Mouse (Mus musculus) intestine, embryonic 14.5 days (tissue): Measurements from ENCODE around the gene Dusp16. TPM values are rescaled to one million over a fixed set of nuclear protein-coding genes. Genes with fewer than 3 reads are reported as not detected.

Experiments
- ATAC-seq: fragments of 200-750 bp; cut with Nextera tagmentation; replicated peaks from 2 replicates; pipeline ENCODE4 v1.8.0; 2017; ENCODE audit warnings: low read depth, moderate number of reproducible peaks, moderate TSS enrichment, moderate library complexity; ENCODE audit not compliant: low FRiP score, low TSS enrichment
- DNase-seq: peaks from one replicate; pipeline ENCODE4 v3.0.0-alpha.2; 2018; ENCODE audit warnings: low spot score
- H3K27ac ChIP-seq: fragments of 300-500 bp; sonication (generic); 2 replicates; pipeline ENCODE4 v1.5.1; 2014; ENCODE audit warnings: low read depth, mild to moderate bottlenecking, control low read depth
- H3K27me3 ChIP-seq: fragments of 300-500 bp; sonication (generic); replicated peaks from 2 replicates; pipeline ENCODE4 v1.6.1; 2014; ENCODE audit warnings: low read length, control low read depth; ENCODE audit not compliant: control insufficient read depth, insufficient read depth
- H3K36me3 ChIP-seq: fragments of 300-500 bp; sonication (generic); 2 replicates; pipeline ENCODE4 v1.6.1; 2014; ENCODE audit warnings: low read length, control low read depth; ENCODE audit not compliant: control insufficient read depth, insufficient read depth
- H3K4me1 ChIP-seq: fragments of 300-500 bp; sonication (generic); replicated peaks from 2 replicates; pipeline ENCODE4 v1.6.1; 2014; ENCODE audit warnings: low read length, control low read depth, mixed read lengths; ENCODE audit not compliant: control insufficient read depth, insufficient read depth
- H3K4me2 ChIP-seq: fragments of 300-500 bp; sonication (generic); 2 replicates; pipeline ENCODE4 v1.6.1; 2014; ENCODE audit warnings: low read length
- H3K4me3 ChIP-seq: fragments of 300-500 bp; sonication (generic); 2 replicates; pipeline ENCODE4 v1.5.1; 2014; ENCODE audit warnings: low read depth, low read length, control low read depth, mixed read lengths
- H3K9ac ChIP-seq: fragments of 300-500 bp; sonication (generic); 2 replicates; pipeline ENCODE4 v1.6.1; 2014; ENCODE audit warnings: mild to moderate bottlenecking, low read length
- H3K9me3 ChIP-seq: fragments of 300-500 bp; sonication (generic); 2 replicates; pipeline ENCODE4 v1.6.1; 2016; ENCODE audit warnings: low read length, control low read depth; ENCODE audit not compliant: control insufficient read depth
- WGBS: fragments of 180-500 bp; shearing (Covaris S2); extraction: QIAGEN DNeasy Blood & Tissue Kit; methylation state at CpG from one replicate; pipeline ENCODE4 v1.1.7; 2014; 5-methylcytosine and 5-hydroxymethylcytosine counted together
- polyA plus RNA-seq: library from polyadenylated mRNA; unstranded; fragments of >200 nt; fragmentation: Nextera tagmentation; extraction: Ambion mirVana; gene quantifications from 2 replicates; pipeline ENCODE4 v1.2.1, GENCODE M21; 2014

The Dusp16 gene
- polyA plus RNA-seq, 1 experiment from 2014 or later, result 20.0 TPM

DNA sequence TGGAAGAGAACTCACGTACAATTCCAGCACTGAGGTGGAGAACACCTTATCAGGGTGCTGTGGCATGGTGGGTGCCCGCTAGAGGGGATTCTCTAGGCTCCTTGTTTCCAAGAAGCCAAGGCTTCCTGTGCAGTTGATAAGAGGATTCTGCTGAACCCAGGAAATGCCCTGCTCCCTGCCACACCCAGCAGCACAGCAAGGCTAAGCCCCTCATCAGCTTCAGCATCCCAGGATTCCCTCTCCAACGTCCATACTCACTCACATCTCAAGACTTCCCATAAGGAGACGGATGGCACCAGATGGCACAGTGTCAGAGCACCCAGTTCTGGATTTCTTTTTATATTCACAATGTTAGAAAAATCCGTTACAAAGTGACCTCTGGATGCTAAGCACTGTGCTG is 73.3 kb downstream of the Dusp16 start:
- H3K27ac ChIP-seq, result no peak overlapping the region
- WGBS, result 89% methylated on average over 5 of the region's 5 CpGs
- H3K36me3 ChIP-seq, result peaks cover 65% of the 10 kb centered on the region
- DNase-seq (no peak), ATAC-seq (no peak)
- H3K9ac ChIP-seq, result no peak overlapping the region
- no peak overlapping the region for H3K4me2 ChIP-seq
- H3K9me3 ChIP-seq, result no peaks in the 10 kb centered on the region
- no peaks in the 10 kb centered on the region for H3K4me1 ChIP-seq
- no peaks in the 10 kb centered on the region for H3K27me3 ChIP-seq
- no peak overlapping the region for H3K4me3 ChIP-seq

DNA sequence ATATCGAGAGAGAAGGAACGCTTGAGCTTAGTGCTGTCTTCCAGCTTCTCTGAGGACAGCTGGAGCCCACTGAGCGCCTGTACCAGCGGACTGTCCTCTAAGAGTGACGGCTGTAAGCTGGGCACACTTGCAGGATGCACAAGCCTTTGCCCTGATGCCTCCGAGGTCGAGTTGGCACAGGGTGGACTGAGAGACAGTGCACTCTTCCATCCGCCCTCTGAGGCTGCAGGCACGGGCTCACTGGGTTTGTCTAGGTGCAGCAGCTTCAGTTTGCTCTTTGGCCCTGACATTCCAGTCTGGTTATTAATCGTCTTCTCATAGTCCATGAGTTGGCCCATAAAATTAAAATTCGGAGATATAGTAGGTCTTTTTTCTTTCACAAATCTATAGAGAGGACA is 73.8 kb downstream of the Dusp16 start:
- Histone ChIP-seq H3K9ac (no peak overlapping the region), H3K4me1 (no peaks in the 10 kb centered on the region), H3K36me3 (peaks cover 65% of the 10 kb centered on the region), H3K27me3 (no peaks in the 10 kb centered on the region), H3K4me3 (no peak overlapping the region), H3K4me2 (no peak overlapping the region), H3K27ac (no peak overlapping the region), H3K9me3 (no peaks in the 10 kb centered on the region)
- 91% methylated on average over 11 of the region's 11 CpGs for WGBS
- no peak; the same call in 1 of the 2 replicates for ATAC-seq
- no peak for DNase-seq

DNA sequence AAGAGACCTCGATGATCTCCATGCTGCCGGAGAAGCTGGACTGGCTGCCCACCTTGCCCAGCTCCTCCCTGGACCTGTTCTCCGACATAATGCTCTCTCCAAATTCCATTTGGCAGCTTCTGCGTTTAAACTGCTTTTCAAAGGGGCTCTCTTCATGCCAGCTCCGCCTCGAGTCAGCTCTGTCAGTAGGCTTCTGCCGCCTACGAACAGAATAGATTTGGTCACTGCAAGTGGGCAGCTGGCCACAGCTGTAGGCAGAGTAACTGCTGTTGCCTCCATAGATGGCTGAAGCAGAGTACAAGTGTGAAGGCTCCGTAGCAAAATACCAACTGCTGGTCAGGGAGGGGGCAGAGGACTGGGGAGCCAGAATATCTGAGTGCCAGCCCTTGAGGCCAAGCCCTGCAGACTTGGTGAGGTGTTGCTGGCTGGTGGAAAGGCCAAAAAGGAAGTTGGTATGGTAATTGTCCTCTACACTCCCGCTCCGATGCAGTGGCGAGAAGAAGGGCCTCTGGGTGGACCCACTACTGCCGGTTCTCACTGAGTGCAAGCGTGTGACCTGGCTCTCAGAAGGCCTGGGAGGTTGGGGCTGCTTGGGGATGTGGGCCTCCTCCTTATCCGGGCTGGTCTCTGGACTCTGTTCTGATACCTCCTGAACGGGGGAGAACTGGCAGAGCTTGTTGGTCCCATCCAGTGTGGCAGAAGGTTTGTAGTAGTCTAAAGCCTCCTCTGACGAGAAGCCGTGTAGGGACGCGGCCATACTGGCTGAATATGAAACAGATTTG is 74.3 kb downstream of the Dusp16 start:
- Histone ChIP-seq H3K9ac (no peak overlapping the region), H3K4me2 (no peak overlapping the region), H3K27me3 (no peaks in the 10 kb centered on the region), H3K4me3 (no peak overlapping the region), H3K4me1 (no peaks in the 10 kb centered on the region), H3K36me3 (peaks cover 62% of the 10 kb centered on the region), H3K9me3 (no peaks in the 10 kb centered on the region), H3K27ac (no peak overlapping the region)
- 89% methylated on average over 20 of the region's 20 CpGs for WGBS
- DNase-seq (no peak), ATAC-seq (no peak)

DNA sequence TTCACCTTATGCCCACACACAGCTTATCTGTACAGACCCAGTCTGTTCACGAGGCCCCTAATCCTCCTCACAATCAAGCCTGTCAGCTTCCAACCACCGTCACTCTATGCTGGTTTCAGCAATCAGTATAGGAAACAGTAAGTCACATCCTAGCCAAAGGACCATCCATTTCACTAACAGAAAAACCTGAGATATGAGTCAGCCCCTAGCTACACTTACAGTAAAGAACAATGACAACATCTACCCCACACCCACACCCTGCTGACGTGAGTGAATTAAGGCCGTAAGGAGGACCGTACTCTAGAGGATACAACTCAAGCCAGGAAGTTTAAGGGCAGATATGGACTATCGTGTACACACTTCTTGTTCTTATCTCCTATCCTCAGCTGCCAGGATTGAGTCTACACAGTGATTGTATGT is 76.2 kb downstream of the Dusp16 start:
- no peak overlapping the region for H3K27ac ChIP-seq
- H3K4me1 ChIP-seq, result no peaks in the 10 kb centered on the region
- H3K9ac ChIP-seq, result no peak overlapping the region
- no peak for DNase-seq
- WGBS, result 65% methylated on average over 6 of the region's 6 CpGs
- H3K4me2 ChIP-seq, result no peak overlapping the region
- no peaks in the 10 kb centered on the region for H3K9me3 ChIP-seq
- H3K4me3 ChIP-seq, result no peak overlapping the region
- no peaks in the 10 kb centered on the region for H3K27me3 ChIP-seq
- peaks cover 55% of the 10 kb centered on the region for H3K36me3 ChIP-seq
- no peak for ATAC-seq

DNA sequence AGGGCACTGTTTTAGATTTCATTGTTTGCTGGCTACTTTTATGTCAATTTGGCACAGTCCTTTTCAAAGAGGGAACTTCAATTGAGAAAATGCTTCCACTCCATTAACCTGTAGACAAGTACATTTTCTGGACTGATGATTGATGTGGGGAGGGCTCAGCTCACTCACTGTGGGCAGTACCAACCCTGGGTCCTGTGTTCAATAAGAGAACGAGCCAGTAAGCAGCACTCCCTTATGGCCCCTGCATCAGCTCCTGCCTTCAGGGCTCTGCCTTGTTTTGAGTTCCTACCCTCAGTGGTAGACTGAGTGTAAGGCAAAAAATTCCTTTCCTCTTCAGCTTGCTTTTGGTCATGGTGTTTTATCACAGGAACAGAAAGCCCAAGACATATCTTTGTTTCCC is 78.5 kb downstream of the Dusp16 start:
- ATAC-seq (no peak), DNase-seq (no peak)
- WGBS, result 75% methylated on average over 1 of the region's 1 CpGs
- Histone ChIP-seq H3K36me3 (peaks cover 33% of the 10 kb centered on the region), H3K9me3 (no peaks in the 10 kb centered on the region), H3K4me1 (no peaks in the 10 kb centered on the region), H3K27ac (no peak overlapping the region), H3K4me2 (no peak overlapping the region), H3K4me3 (no peak overlapping the region), H3K9ac (no peak overlapping the region), H3K27me3 (no peaks in the 10 kb centered on the region)

DNA sequence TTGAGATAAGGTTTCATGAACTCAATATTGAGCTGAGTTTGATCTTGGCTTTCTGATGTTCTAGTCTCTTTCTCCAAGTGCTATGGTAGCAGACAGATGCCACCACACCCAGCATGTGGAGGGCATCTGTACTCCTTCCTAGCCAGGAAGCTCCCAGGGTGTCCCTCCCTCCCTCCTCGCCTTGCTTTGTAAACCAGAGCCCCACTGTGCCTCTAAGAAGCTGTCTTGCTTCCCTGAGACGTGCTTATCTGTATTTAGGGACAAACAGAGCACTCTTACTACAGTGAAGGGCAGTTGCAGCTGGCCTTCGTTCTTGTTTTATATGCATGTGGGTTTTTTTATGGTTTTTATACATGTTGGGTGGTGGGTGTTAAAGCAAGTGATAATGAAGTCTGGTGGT is 79.1 kb downstream of the Dusp16 start:
- ATAC-seq, result no peak
- Histone ChIP-seq H3K4me3 (no peak overlapping the region), H3K9ac (no peak overlapping the region)

DNA sequence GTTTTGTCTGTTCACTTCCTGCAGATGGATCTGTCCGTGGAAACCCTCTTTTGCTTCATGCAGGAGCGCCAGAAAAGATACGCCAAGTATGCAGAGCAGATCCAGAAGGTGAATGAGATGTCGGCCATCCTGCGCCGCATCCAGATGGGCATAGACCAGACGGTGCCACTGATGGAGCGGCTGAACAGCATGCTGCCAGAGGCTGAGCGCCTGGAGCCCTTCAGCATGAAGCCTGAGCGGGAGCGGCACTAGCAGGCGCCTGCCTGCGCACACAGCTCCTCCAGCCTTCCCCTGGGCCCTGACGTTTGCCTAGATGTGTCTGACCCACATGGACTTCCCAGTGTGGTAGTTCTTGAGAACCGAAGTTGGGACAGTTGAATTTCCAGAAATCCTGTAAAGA is 82.4 kb downstream of the Dusp16 start:
- no peaks in the 10 kb centered on the region for H3K9me3 ChIP-seq
- DNase-seq, result no peak
- H3K27ac ChIP-seq, result no peak overlapping the region
- H3K4me2 ChIP-seq, result no peak overlapping the region
- H3K27me3 ChIP-seq, result no peaks in the 10 kb centered on the region
- H3K36me3 ChIP-seq, result peaks cover 4% of the 10 kb centered on the region
- no peak for ATAC-seq
- no peak overlapping the region for H3K9ac ChIP-seq
- H3K4me1 ChIP-seq, result no peaks in the 10 kb centered on the region
- no peak overlapping the region for H3K4me3 ChIP-seq
- 80% methylated on average over 15 of the region's 15 CpGs for WGBS

More for the DNA sequence above, 79.1 kb downstream of the Dusp16 start:
- Histone ChIP-seq H3K4me1 (no peaks in the 10 kb centered on the region), H3K36me3 (peaks cover 27% of the 10 kb centered on the region), H3K9me3 (no peaks in the 10 kb centered on the region), H3K4me2 (no peak overlapping the region), H3K27ac (no peak overlapping the region), H3K27me3 (no peaks in the 10 kb centered on the region)
- WGBS, result 42% methylated on average over 3 of the region's 3 CpGs
- no peak for DNase-seq

DNA sequence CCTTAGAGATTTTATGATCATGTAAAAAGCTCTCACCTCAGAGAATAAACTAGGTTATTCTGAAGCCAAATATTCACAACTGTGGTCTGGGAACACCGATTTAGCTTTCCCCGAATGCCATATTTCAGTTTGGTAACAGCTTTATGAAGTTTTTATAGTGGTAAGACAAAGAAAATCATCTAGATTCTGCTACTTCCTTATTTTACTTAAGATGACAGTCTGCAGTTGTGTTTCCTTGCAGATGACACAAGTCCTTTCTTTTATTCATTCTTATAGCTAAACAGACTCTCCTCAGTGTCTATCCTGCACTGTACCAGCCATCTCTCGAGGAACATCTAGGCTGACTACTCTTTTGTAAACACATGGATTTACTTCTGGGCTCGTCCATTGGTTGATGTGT is 86.0 kb downstream of the Dusp16 start:
- Histone ChIP-seq H3K9ac (no peak overlapping the region), H3K27ac (no peak overlapping the region), H3K4me1 (no peaks in the 10 kb centered on the region), H3K4me3 (no peak overlapping the region), H3K4me2 (no peak overlapping the region), H3K36me3 (no peaks in the 10 kb centered on the region), H3K9me3 (no peaks in the 10 kb centered on the region), H3K27me3 (no peaks in the 10 kb centered on the region)
- ATAC-seq, result no peak
- no peak for DNase-seq
- WGBS, result 58% methylated on average over 4 of the region's 4 CpGs

DNA sequence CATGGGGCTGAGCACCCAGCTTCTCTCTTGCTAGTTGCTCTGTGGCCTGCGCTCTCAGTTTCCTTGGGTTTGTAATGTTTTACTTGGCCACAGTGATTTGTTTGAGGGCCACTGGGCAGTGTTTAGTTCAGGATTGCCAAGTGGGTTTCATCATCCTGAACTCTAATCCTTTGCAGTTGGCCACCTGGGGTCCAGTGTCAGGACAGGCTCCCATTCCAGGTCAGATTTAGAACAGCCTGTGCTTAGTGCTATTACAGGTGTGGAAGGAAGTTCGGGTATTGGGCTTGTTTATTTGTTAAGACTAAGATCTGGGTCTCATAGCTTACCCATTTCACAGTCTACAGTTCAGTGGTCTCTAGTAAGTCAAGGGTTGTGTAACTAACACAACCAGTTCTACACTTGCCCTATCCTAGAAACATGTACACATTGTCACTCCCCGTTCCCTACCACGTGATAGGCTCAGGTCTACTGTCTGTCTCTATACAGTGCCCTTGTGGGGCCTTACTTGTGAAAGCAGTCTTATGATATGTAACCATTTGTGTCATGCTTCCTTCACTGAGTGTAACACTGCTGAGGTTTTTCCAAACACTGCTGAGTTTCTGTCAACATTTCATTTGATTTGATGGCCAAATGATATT is 89.3 kb downstream of the Dusp16 start:
- Histone ChIP-seq H3K27ac (no peak overlapping the region), H3K9me3 (no peaks in the 10 kb centered on the region), H3K4me1 (0 out of 2 replicates have a peak, but pooled peaks cover 7% of the 10 kb centered on the region), H3K4me2 (no peak overlapping the region), H3K36me3 (no peaks in the 10 kb centered on the region), H3K27me3 (no peaks in the 10 kb centered on the region), H3K4me3 (no peak overlapping the region), H3K9ac (no peak overlapping the region)
- no peak for ATAC-seq
- no peak for DNase-seq
- 92% methylated on average over 4 of the region's 4 CpGs for WGBS
